Mouse (Mus musculus): ENCODE measurements at regions not wholly inside any gene's neighbourhood (a gene's known extent, or its start where the extent isn't known, plus 50 kb on each side); places are given as distances from the start of the nearest gene placed in this dataset.
"Not testable (repeated sequence)": the region's sequence is repeated elsewhere in the genome, so short reads cannot be mapped to it uniquely, and the experiment has no call there.

DNA sequence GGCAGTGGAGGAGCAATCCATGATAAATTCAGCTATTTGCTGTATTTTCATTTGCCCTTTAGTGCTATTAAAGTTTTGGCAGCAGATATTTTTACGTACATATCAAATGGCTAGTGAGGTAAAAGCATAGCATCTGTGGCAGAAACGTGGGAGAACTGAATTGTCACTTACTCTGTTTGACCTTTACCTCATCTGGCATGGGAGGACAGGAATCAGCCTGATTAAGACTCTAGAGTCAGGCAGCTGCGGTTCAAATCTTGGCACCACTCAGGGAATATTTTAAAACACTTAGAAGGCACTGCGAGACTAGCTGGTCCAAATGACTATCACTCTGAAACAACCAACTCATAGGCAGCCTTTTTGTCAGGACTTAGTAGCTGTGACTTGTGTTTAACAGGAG lies 337.4 kb upstream of the Cwc22 start:
- H3K9me3 ChIP-seq (replicated peaks) = no peaks in the 10 kb centered on the region
- H3K9ac ChIP-seq = no peak overlapping the region
- no peak overlapping the region for H3K4me3 ChIP-seq
- H3K27me3 ChIP-seq = no peaks in the 10 kb centered on the region
- H3K27ac ChIP-seq = no peak overlapping the region
- WGBS = 76% methylated on average over 4 of the region's 4 CpGs
- H3K4me1 ChIP-seq = peaks cover 6% of the 10 kb centered on the region; the same call in 1 of the 2 replicates
- ATAC-seq (ENCODE audit: low FRiP score) = no peak
- no peaks in the 10 kb centered on the region for H3K36me3 ChIP-seq
- no peak overlapping the region for H3K4me2 ChIP-seq (replicated peaks)

DNA sequence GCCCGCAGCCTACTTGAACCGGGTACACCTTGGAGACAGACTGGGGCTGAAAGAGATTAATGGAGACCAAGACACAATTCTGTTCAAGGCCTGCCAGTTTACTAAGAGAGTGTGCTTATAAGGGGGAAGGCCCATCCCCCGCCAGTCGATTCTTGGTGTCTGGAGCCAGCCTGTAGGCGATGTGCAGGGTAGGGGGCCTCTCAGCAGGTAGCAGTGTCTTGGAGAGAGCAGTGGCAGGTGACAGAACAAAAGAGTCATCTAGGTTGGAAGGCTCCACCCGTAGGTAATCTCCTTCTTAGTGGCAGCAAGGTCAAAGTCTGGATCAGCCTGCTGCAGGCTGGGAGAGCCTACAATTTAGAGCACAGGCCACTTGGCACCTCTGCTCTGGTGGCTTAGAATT lies 335.7 kb upstream of the Cwc22 start:
- H3K9me3 ChIP-seq (replicated peaks); H3K4me2 ChIP-seq (replicated peaks); H3K36me3 ChIP-seq: not testable (repeated sequence)

GRCm38 (mm10) chr2:78280219-78280915 lies 334.2 kb upstream of the Cwc22 start:
- Histone ChIP-seq H3K9me3 (replicated peaks) (no peaks in the 10 kb centered on the region), H3K4me1 (peaks cover 6% of the 10 kb centered on the region; the same call in 1 of the 2 replicates), H3K4me2 (replicated peaks) (no peak overlapping the region), H3K36me3 (no peaks in the 10 kb centered on the region), H3K4me3 (no peak overlapping the region), H3K27me3 (no peaks in the 10 kb centered on the region), H3K9ac (no peak overlapping the region), H3K27ac (no peak overlapping the region)
- no peak for ATAC-seq (ENCODE audit: low FRiP score)
- 82% methylated on average over 5 of the region's 5 CpGs for WGBS

More for the DNA sequence above, 335.7 kb upstream of the Cwc22 start:
- WGBS = 53% methylated on average over 6 of the region's 6 CpGs
- not testable (repeated sequence) for H3K27ac ChIP-seq; H3K4me1 ChIP-seq; H3K4me3 ChIP-seq; ATAC-seq (ENCODE audit: low FRiP score); H3K27me3 ChIP-seq; H3K9ac ChIP-seq

DNA sequence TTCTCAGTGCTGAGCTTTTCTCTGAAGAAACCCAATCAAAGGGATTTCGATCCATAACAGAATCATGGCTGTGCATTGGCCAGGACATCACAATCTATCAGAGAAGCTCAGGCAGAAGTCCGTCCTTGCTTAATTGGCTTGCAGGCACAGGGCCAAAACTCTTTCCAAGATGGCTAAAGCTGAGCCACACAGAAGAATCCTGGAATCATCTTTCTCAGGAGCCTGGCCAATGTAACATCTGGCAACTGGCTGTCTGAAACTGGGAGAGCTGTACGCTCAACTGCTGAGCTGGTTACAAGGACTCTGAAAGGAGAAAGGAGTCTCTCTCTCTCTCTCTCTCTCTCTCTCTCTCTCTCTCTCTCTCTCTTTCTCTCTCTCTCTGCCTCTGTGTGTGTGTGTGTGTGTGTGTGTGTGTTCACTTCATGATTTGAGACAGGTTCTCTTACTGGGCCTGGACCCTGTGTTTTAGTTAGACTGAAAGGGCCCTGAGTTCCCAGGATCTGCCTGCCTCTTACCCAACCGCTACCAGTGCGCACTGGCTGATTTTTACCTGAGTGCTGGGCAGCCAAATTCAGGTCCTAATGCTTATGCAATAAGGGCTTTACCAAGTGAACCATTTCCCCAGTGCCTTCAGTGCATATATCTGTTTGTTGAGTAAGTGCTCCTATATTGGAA lies 333.3 kb upstream of the Cwc22 start:
- no peaks in the 10 kb centered on the region for H3K27me3 ChIP-seq
- H3K4me3 ChIP-seq = no peak overlapping the region
- H3K27ac ChIP-seq = no peak overlapping the region
- H3K4me1 ChIP-seq = no peaks in the 10 kb centered on the region
- no peak overlapping the region for H3K9ac ChIP-seq
- H3K4me2 ChIP-seq (replicated peaks) = no peak overlapping the region
- H3K9me3 ChIP-seq (replicated peaks) = no peaks in the 10 kb centered on the region
- H3K36me3 ChIP-seq = no peaks in the 10 kb centered on the region
- WGBS = 81% methylated on average over 5 of the region's 5 CpGs
- no peak for ATAC-seq (ENCODE audit: low FRiP score)

- no peaks in the 10 kb centered on the region for H3K27me3 ChIP-seq
- 93% methylated on average over 2 of the region's 2 CpGs for WGBS
- H3K4me2 ChIP-seq (replicated peaks) = no peak overlapping the region
- no peaks in the 10 kb centered on the region for H3K9me3 ChIP-seq (replicated peaks)
- H3K4me1 ChIP-seq = no peaks in the 10 kb centered on the region
- no peak overlapping the region for H3K4me3 ChIP-seq
- no peak overlapping the region for H3K27ac ChIP-seq
- no peak for ATAC-seq (ENCODE audit: low FRiP score)
- H3K36me3 ChIP-seq = no peaks in the 10 kb centered on the region
- no peak overlapping the region for H3K9ac ChIP-seq
Observed at GRCm38 (mm10) chr2:78278630-78279029, 332.5 kb upstream of the Cwc22 start.

GRCm38 (mm10) chr2:78277699-78278098 lies 331.5 kb upstream of the Cwc22 start:
- H3K27me3 ChIP-seq = no peaks in the 10 kb centered on the region
- ATAC-seq (ENCODE audit: low FRiP score) = no peak
- H3K27ac ChIP-seq = no peak overlapping the region
- no peaks in the 10 kb centered on the region for H3K36me3 ChIP-seq
- H3K4me3 ChIP-seq = no peak overlapping the region
- H3K9me3 ChIP-seq (replicated peaks) = no peaks in the 10 kb centered on the region
- no peak overlapping the region for H3K4me2 ChIP-seq (replicated peaks)
- H3K4me1 ChIP-seq = no peaks in the 10 kb centered on the region
- 82% methylated on average over 8 of the region's 8 CpGs for WGBS
- H3K9ac ChIP-seq = no peak overlapping the region

DNA sequence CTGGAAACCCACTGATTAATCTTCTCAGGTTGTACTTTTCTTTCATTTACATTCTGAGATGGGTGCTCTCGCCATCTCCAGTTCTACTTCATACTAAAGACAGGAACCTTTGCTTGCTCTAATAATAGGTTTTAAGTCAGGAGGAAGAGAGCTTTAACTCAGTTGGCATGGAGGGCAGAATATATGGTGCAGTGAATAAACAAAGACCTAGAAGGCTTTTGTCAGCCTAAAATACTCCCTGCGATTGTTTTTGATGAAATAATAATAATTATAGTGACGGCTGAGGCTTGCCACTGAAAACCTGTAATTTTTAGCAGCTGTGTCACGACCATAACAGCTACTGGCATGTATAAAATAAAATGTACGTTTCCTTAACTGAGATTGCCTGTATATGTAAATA lies 327.9 kb upstream of the Cwc22 start:
- Histone ChIP-seq H3K4me1 (no peaks in the 10 kb centered on the region), H3K4me3 (no peak overlapping the region), H3K4me2 (replicated peaks) (no peak overlapping the region), H3K36me3 (no peaks in the 10 kb centered on the region), H3K27me3 (no peaks in the 10 kb centered on the region), H3K9me3 (replicated peaks) (no peaks in the 10 kb centered on the region), H3K9ac (no peak overlapping the region), H3K27ac (no peak overlapping the region)
- WGBS = 83% methylated on average over 5 of the region's 5 CpGs
- no peak for ATAC-seq (ENCODE audit: low FRiP score)

DNA sequence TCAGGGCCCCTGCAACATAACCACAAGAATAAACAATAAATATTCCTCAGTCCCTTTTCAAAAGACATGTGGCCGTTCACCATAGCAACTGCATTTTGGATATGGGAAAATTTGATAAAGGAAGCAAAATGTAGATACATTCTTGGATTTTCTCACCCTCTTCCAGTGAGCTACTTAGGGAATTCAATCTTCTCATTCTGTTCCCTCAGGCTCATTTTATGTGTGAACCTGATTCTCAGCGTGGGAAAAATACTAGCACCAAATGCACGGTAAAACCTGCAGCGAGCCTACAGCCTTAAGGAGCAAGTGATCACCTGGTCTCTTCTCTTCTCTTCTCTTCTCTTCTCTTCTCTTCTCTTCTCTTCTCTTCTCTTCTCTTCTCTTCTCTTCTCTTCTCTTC lies 322.5 kb upstream of the Cwc22 start:
- H3K4me1 ChIP-seq = no peaks in the 10 kb centered on the region
- 91% methylated on average over 4 of the region's 4 CpGs for WGBS
- no peaks in the 10 kb centered on the region for H3K27me3 ChIP-seq
- ATAC-seq (ENCODE audit: low FRiP score) = no peak
- no peak overlapping the region for H3K4me3 ChIP-seq
- no peak overlapping the region for H3K27ac ChIP-seq
- H3K9ac ChIP-seq = no peak overlapping the region
- H3K9me3 ChIP-seq (replicated peaks) = no peaks in the 10 kb centered on the region
- H3K36me3 ChIP-seq = no peaks in the 10 kb centered on the region
- no peak overlapping the region for H3K4me2 ChIP-seq (replicated peaks)

DNA sequence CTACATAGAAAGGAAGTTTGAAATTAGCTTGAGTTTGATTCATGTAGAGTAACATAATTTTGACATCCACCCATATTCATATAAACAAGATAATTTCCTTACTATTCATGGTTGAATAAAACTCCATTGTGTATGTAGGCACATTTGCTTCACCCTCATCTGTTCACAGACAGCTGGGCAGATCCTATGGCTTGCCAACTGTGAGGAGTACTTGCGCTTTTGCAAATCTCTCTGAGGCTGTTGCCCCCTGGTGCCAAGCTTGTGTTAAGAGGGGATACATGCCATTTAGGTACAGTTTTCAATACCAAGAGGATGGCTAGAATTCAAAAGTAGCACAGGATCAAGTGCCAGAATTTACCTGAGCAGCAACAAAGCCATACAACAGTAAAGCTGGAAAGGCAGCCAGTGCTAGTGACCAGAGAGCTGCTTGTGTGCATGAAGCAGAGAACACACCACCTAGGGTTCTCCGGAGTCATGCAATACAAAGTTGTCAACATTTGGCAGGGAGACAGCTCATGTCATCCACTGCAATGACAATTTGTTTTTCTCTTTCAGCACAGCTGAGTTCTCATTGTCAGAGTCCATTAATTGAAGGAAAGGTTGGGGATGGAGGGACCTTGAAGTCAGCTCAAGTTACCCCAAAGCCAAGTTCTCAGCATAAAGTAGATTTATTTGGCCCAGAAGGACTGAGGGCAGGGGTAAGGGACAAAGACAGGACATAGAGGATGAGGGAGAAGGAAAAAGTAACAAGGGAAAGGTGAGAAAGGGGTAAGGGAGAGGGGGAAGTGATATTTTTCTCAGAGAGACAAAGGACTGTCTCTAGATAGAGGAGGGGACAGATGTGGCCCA lies 321.6 kb upstream of the Cwc22 start:
- ATAC-seq (ENCODE audit: low FRiP score) = no peak
- Histone ChIP-seq H3K9ac (no peak overlapping the region), H3K36me3 (no peaks in the 10 kb centered on the region), H3K27me3 (no peaks in the 10 kb centered on the region), H3K4me2 (replicated peaks) (no peak overlapping the region), H3K4me1 (no peaks in the 10 kb centered on the region), H3K4me3 (no peak overlapping the region), H3K27ac (no peak overlapping the region), H3K9me3 (replicated peaks) (no peaks in the 10 kb centered on the region)
- WGBS = 84% methylated on average over 2 of the region's 2 CpGs

DNA sequence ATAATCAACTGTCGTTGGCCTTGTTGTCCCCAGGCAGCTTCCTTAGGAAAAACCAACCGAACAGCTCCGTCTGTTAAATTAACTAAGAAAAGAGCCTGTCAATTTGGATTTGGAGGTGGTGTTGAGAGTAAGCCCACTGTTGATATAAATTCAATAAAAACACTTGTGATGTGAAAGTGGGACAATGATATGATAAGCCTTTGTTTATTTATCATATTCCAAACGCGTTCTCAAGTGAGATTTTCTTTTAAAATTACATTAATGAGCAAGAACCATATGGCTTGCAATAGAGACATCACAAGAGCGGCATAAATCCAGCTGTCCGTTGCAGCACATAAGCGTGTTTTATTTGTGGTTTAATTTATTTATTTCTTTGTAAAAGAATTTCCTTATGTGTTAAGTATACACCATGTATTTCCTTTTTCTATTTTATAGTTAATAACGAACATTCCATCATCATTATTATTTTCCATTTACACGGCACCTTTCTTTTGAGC lies 307.5 kb upstream of the Cwc22 start:
- no peaks in the 10 kb centered on the region for H3K4me1 ChIP-seq
- H3K9me3 ChIP-seq (replicated peaks) = no peaks in the 10 kb centered on the region
- H3K9ac ChIP-seq = no peak overlapping the region
- no peak overlapping the region for H3K4me3 ChIP-seq
- H3K36me3 ChIP-seq = no peaks in the 10 kb centered on the region
- WGBS = 81% methylated on average over 10 of the region's 10 CpGs
- no peak for ATAC-seq (ENCODE audit: low FRiP score)
- H3K4me2 ChIP-seq (replicated peaks) = no peak overlapping the region
- H3K27ac ChIP-seq = no peak overlapping the region
- no peaks in the 10 kb centered on the region for H3K27me3 ChIP-seq

GRCm38 (mm10) chr2:78246354-78246753 lies 300.2 kb upstream of the Cwc22 start:
- Histone ChIP-seq H3K4me2 (replicated peaks) (no peak overlapping the region), H3K9me3 (replicated peaks) (no peaks in the 10 kb centered on the region), H3K9ac (no peak overlapping the region), H3K27me3 (no peaks in the 10 kb centered on the region), H3K36me3 (no peaks in the 10 kb centered on the region), H3K27ac (no peak overlapping the region), H3K4me1 (no peaks in the 10 kb centered on the region), H3K4me3 (no peak overlapping the region)
- 71% methylated on average over 5 of the region's 5 CpGs for WGBS
- no peak for ATAC-seq (ENCODE audit: low FRiP score)

- no peaks in the 10 kb centered on the region for H3K4me1 ChIP-seq
- no peak overlapping the region for H3K4me3 ChIP-seq
- WGBS = 86% methylated on average over 2 of the region's 2 CpGs
- H3K27me3 ChIP-seq = no peaks in the 10 kb centered on the region
- H3K36me3 ChIP-seq = no peaks in the 10 kb centered on the region
- no peak for ATAC-seq (ENCODE audit: low FRiP score)
- no peak overlapping the region for H3K9ac ChIP-seq
- H3K27ac ChIP-seq = no peak overlapping the region
- H3K9me3 ChIP-seq (replicated peaks) = no peaks in the 10 kb centered on the region
- H3K4me2 ChIP-seq (replicated peaks) = no peak overlapping the region
Observed at GRCm38 (mm10) chr2:78240299-78240698, 294.1 kb upstream of the Cwc22 start.
